Mouse (Mus musculus) heart, adult 18-20 months (tissue): ENCODE measurements around the gene Olfr391-ps. TPM values are rescaled to one million over a fixed set of nuclear protein-coding genes. Genes with fewer than 3 reads are reported as not detected.

Source experiments
- DNase-seq, 2 experiments: peaks; one replicate each; pipeline ENCODE4 v3.0.0; 2021 to 2022; ENCODE audit warnings: mixed read lengths in 1 of 2
- long read RNA-seq, 2 experiments: library from polyadenylated mRNA; stranded (forward); transcript quantifications; one replicate each; pipeline ENCODE4 v2.0.0; 2021
- total RNA-seq, 2 experiments: library from RNA; stranded (reverse); gene quantifications; 2 replicates each; pipeline ENCODE4 v1.2.3; 2021

The Olfr391-ps gene
- not detected for total RNA-seq
- long read RNA-seq, experiment 1: 0 reads
- long read RNA-seq, experiment 2: 0 reads

DNA sequence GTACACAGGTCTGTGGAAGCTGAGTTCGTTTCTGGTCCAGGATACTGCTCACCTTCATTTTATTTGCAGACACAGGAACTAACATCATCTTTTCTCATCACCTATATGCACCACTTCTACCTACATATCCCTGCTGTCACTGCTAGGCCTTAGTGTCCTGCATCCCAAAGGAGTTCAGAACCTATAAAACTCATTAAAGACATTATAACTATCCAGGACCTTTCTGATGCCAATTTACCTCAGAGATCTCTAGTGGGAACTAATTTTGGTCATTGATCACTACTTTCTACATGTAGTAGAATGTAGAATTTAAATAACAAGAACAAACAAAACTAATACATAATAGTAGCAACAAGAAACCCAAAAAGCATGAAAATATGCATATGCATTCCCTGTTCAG, at the start of gene Olfr391-ps:
Gene Olfr391-ps, minus strand, starts transcription at position 101 of the 400 bp plus-strand sequence.
- no peak for DNase-seq

DNA sequence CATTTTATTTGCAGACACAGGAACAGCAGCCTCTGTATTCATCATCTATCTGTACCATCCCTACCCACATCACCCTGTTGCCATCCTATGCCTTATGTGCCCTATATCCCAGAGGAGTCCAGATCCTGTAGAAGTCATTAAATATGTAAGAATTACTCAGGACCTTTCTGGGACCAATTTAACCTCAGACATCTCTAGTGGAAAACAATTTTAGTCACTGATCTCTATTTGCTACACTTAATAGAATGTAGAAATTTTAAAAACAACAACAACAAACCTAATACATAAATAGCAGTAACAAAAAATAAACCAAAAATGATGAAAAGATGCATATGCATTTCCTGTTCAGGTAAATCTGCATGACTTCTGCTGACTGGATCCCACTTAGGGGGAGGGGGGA, 48.5 kb upstream of the Olfr391-ps start, which contains the start of gene Olfr393:
Gene Olfr393, minus strand, starts transcription at position 101 of the 400 bp plus-strand sequence.
- no peak for DNase-seq

DNA sequence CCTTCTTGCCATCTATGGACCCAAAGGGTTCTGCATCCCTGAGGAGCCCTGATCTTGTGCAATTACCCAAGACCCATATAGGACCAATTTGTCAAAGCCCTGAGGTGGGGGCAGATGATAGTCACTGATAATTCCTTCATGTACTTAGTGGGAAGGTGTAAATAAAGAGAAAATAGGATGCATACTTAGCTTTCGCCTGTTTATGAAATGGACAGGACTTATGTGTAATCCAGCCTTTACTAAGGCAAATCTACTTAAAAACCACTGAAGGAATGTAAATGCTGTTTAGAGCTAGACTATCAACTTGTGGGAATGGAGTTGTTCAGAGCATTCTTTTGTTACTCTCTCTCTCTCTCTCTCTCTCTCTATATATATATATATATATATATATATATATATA, 14.1 kb upstream of the Olfr391-ps start, which contains the start of gene Olfr392:
Gene Olfr392, minus strand, starts transcription at position 101 of the 400 bp plus-strand sequence.
- no peak for DNase-seq

DNA sequence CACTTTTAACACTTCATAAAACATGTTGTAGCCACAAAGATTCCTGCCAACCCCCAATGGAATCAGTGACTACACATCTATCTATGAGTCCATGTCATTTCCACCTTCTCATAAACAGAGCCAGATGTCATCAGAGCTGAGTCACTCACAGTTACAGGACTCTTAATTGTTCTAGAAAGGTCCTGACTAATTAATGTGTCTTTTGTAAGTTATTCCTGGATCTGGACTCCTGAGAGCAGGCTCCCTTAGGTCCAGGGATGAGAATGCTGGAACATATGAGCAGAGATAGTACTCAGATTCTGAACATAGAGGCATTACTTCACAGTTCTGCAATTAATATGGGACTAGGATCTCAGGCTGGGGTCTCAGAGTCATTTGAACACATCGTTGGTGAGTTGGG, 20.2 kb downstream of the Olfr391-ps start, which contains the start of gene Olfr390:
Gene Olfr390, plus strand, starts transcription at position 301 of the 400 bp plus-strand sequence.
- DNase-seq: no peak

DNA sequence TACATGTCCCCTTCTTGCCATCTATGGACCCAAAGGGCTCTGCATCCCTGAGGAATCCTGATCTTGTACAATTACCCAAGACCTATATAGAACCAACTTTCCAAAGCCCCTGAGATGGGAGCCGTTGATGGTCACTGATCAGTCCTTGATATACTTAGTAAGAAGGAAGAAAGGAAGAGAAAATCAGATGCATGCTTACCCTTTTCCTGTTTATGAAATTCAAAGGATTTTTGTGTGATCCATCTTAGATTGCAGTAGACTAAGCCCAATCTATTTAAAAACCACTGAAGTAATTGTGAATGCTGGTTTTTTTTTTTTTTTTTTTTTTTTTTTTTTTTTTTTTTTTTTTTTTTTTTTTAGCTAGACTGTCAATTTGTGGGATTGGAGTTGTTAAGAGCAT, 22.2 kb downstream of the Olfr391-ps start, which contains the start of gene Olfr389:
Gene Olfr389, minus strand, starts transcription at position 101 of the 400 bp plus-strand sequence.
- DNase-seq: no peak

DNA sequence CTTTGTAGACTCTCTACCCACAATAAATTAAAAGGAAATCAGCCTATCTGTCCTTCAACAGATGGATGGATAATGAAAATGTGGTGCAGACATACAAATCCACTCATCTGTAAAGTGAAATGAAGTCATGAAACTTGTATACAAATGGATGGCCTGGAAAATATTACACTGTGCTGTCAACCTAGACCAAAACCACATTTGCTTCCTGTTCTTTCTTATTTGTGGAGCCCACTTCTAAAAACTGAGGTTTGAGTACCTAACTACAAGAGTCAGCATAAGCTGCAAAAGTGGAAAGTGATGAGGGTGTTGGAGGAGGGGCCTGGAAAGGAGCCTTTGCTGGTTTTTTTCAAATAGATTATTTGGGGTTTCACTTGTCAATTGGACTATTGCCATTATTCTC, 43.7 kb downstream of the Olfr391-ps start:
- DNase-seq: no peak

Other genes with a start within 250 kb of the Olfr391-ps start
- gene Olfr385, start 210.0 kb downstream of the Olfr391-ps start, total RNA-seq: not detected
- gene Olfr384, start 204.5 kb downstream of the Olfr391-ps start, total RNA-seq: not detected
- not detected for gene Zfp735, start 114.3 kb downstream of the Olfr391-ps start, total RNA-seq
- gene Olfr389, start 22.3 kb downstream of the Olfr391-ps start, total RNA-seq: not detected
- not detected for gene Olfr390, start 20.1 kb downstream of the Olfr391-ps start, total RNA-seq
- gene Olfr392, start 14.0 kb upstream of the Olfr391-ps start, total RNA-seq: not detected
- gene Olfr393, start 48.4 kb upstream of the Olfr391-ps start, total RNA-seq: not detected
- not detected for gene Olfr394, start 87.7 kb upstream of the Olfr391-ps start, total RNA-seq
- not detected for gene Olfr395, start 106.2 kb upstream of the Olfr391-ps start, total RNA-seq
- not detected for gene Olfr23, start 133.6 kb upstream of the Olfr391-ps start, total RNA-seq
- not detected for gene Olfr397, start 157.8 kb upstream of the Olfr391-ps start, total RNA-seq
- gene Olfr398, start 187.4 kb upstream of the Olfr391-ps start, total RNA-seq: not detected